Mouse (Mus musculus) lung, postnatal 14 days (tissue): ENCODE measurements around the gene Ppid.
"Not testable (repeated sequence)": the region's sequence is repeated elsewhere in the genome, so short reads cannot be mapped to it uniquely, and the experiment has no call there.

ENCODE experiments used
- DNase-seq: peaks from one replicate; pipeline ENCODE4 v3.0.0; 2021

Ppid gene

DNA sequence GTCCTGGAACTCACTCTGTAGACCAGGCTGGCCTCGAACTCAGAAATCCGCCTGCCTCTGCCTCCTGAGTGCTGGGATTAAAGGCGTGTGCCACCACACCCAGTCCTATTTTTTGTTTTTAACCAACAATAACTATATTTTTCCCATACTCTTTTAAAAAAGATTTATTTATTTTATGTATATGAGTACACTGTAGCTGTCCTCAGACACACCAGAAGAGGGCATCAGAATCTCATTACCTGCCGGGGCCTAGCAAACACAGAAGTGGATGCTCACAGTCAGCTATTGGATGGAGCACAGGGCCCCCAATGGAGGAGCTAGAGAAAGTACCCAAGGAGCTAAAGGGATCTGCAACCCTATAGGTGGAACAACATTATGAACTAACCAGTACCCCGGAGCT, 17.8 kb upstream of the Ppid start:
- DNase-seq, result not testable (repeated sequence)

GRCm38 (mm10) chr3:79574336-79574735, 16.8 kb upstream of the Ppid start:
- no peak for DNase-seq

DNA sequence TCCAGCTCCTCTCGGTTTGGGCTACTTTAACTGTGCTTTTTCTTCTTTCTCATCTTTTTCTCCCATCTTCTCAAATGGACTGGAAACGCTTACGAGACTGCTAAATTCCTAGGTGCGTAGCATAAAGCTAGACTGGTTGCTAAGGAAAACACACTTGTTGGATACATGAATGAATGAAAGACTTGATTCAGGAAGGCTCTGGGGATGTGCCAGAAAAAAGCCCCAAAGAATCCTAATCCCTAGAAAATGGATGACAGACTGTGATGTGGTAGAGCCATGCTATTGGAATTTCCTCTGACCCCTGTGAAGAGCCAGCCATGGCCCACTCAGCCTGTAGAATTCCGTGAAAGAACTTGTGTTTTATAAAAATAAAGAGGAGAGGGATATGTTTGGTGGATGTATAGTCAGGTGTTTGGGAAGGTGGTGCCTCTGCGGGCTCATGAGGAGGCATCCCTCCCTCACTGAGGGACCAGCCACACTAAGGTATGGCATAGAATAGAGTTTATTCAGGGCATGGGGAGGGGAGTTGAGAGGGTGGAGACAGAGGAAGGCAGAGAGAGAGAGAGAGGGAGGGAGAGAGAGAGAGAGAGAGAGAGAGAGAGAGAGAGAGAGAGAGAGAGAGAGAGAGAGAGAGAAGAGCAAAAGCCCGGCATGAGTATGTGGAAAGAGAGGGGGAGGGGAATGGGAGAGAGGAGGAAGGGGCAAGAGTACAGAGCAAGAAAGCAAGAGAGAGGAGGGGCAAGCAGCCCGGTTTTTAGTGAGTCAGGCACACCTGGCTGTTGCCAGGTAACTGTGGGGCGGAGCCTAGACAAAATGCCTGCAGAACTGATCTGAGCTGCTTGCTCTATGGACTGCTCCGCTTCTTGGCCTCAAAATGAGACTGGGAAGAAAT, 15.3 kb upstream of the Ppid start:
- DNase-seq, result peak; percentile 15

- DNase-seq, result no peak
Measured at GRCm38 (mm10) chr3:79576468-79576816, 14.7 kb upstream of the Ppid start.

GRCm38 (mm10) chr3:79576865-79577264, 14.3 kb upstream of the Ppid start:
- no peak for DNase-seq

DNA sequence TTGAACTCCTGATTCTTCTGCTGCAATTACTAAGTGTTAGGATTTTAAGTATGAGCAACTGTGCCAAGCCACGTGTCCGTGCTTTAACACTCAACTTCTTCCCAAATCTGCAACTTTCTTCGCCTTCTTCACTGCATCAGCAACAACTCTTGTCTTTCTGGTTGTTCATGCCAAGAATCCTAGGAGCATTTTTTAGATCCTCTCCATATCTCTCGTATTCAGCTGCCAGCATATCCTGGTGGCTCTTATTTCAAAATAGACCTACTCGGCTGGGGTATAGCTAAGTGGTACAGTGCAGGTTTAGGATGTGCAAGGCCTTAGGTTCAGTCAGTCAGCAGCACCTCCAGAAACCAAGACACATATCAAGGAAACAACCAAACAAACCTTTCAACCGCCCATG, 13.5 kb upstream of the Ppid start:
- DNase-seq, result no peak

DNA sequence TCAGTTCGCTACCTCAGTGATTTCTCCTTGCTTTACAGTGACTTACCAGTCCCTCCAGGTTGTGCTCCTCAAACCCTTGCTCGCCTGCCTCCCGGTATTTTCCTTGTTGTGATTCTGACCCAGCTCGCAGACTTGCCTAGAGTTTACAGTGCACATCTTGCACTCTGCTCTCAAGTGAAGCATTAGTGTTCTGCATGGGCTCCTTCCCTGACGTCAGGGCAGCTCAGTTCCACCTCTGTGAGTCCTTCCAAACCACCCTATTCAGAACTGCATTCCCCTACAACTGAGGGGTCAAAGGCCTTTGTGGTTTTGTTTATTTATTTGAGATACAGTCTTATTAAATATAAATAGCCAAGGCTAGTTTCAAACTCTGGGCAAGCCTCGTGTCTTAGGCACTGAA, 13.0 kb upstream of the Ppid start:
- no peak for DNase-seq

GRCm38 (mm10) chr3:79579891-79580575, 11.1 kb upstream of the Ppid start:
- no peak for DNase-seq

DNA sequence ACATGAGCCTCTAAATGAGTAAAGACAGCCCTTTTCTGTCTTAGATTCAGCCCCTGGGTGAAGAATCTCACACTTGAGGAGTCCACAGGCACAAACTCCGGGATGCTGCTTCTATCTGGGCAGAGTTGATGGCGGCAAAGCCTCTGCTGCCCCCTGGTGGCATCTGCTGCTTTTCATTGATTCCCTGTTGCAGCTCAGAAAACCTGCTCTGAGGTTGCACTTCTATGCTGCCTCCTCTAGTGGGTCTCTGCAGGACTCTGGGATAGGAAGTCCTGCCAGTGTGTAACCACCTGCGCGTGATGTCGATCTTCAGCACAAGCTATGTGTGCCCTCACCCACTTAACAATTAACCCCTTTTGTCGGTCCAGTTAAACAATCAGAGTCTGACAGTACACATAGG, 4.3 kb upstream of the Ppid start:
- peak; percentile 91 for DNase-seq

DNA sequence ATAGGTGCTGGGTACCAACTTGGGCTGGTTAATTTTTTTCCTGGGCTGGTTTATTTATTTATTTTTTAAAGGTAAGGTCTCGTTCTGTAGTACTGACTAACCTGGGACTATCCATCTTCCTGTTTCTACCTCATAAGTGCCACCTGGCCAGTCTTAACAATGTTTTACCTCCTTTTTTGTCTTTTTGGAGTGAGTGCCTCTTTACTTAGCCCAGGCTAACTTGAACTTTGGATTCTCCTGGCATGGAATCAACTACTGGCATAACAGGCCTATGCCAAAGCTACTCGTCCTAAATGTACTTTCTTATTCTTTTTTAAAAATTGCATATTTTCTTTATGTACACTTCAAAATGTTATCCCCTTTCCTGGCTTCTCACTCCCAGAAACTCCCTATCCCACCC, 1.5 kb upstream of the Ppid start:
- DNase-seq, result no peak

GRCm38 (mm10) chr3:79591793-79592471, 790 bp downstream of the Ppid start:
- DNase-seq, result no peak

GRCm38 (mm10) chr3:79595468-79595867, 4.3 kb downstream of the Ppid start:
- DNase-seq, result no peak

DNA sequence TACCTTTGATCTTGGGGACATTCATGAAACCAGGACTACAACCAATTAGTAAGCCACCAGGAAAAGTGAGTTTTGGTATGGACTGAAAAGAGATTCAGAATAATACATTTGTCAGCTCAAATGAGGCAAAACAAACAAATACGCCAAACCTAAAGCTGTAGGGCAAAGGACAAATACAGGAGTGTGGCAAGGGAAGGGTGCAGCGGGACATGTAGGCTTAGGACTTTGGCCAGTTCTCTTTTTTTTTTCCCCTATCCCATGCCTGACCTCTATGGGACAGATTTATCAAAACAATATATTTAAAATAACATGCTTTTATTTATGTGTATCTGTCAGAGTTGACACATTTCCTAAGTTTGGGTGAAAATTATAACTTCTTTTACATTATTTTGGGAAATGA, 18.7 kb downstream of the Ppid start:
- DNase-seq, result no peak

GRCm38 (mm10) chr3:79627484-79628181, 36.5 kb downstream of the Ppid start:
- no peak for DNase-seq

DNA sequence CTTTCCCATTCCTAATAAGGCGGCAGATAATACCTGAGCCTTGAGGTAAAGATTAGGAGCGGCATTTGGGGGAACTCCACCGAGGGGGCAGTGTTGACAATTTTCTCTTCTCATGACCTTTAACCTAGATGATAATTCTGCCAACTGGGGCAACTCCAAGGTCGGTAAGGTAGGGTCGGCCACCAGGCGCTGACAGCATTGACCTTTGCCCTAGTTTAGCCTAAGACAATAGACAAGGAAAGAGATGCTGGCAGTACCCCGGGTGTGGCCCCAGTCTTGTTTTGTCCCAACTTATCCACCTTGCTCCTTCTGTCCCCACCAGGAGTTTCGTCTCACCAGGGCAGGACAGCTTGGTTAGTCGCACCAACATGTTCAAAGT, 37.0 kb downstream of the Ppid start:
- DNase-seq, result no peak

DNA sequence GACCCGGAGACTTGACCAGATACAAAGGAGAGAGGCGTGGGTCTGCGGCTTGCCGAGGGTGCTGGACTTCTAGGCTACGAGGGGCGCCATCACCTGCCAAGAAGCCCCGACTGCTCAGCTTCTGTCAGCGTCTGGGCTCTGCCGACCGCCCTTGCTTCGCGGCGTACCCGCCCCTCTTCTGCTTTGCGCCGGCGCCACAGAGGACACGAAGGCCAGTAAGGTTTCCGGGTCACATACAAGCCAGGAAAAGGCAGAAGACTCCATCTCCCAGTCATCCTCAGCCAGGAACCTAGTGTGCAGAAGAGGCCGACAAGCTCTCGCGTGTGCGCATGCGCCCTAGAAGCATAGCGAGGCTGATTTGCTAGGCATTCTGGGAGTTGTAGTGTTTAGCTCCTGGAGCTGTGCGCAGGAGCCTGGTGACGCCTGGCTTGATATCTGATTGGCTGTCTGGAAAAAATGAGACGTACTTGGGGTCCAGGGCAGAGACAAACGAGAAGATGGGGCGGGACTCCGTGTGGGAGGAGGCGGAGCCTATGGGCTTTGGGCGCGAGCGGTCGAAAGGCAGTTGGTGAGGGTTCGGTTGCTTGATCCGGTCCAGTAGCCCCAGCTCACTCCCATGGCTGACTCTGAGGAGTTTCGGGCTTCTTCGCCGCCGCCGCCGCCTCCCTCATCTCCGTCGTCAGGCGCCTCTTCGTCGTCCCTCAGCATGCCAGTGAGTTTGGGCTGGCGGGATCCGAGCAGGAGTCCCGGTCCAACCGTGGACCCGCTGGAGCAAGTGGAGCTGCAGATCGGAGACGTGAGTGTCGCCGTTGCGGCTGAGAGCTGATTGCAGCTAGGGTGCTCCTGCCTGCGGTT, 37.6 kb downstream of the Ppid start, which contains the start of gene 4930579G24Rik:
TSS of gene 4930579G24Rik (plus strand) at position 519 of the 855 bp plus-strand sequence.
- DNase-seq, result peak; percentile 94

DNA sequence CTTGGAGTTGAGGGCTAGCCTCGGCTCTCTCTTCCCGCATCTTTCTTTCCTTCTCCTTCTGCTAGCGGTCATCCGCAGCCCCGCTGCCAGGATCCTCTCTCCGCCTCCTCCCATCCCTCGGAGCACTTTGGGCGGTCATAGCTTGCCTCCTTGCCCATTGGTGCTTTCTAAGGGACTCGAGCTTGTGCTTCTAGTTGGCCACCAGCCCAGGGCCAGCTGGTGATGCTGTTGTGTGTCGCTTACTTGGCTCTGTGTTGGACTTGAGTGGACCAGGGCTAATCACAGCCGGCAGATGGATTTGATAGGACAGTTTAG, 38.2 kb downstream of the Ppid start, which contains the start of gene Etfdh:
TSS of gene Etfdh (minus strand) at position 85 of the 315 bp plus-strand sequence.
- DNase-seq, result peak; percentile 61

- DNase-seq, result no peak
Measured at GRCm38 (mm10) chr3:79652129-79652528, 61.0 kb downstream of the Ppid start.
